Mouse (Mus musculus) brain, embryonic 14.5 days (tissue): ENCODE data around the gene Gbp8. TPM values are rescaled to one million over a fixed set of nuclear protein-coding genes. Genes with fewer than 3 reads are reported as not detected.
"Not testable (repeated sequence)": the region's sequence is repeated elsewhere in the genome, so short reads cannot be mapped to it uniquely, and the experiment has no call there.

ENCODE experiments used
- DNase-seq: peaks from one replicate; pipeline ENCODE4 v3.0.0-alpha.2; 2011; ENCODE audit warnings: low read depth
- CTCF ChIP-seq: fragments of 200-500 bp; IDR thresholded peaks from 2 replicates; pipeline ENCODE4 v1.5.1; 2012; ENCODE audit warnings: inconsistent platforms, mild to moderate bottlenecking, moderate library complexity, borderline replicate concordance; ENCODE audit not compliant: insufficient read depth, insufficient read length; ENCODE audit errors: extremely low read depth
- POLR2A ChIP-seq: fragments of 200-500 bp; IDR thresholded peaks from 2 replicates; pipeline ENCODE4 v1.6.1; 2012; ENCODE audit warnings: mild to moderate bottlenecking, inconsistent platforms, borderline replicate concordance; ENCODE audit not compliant: poor library complexity, insufficient read depth, insufficient read length, severe bottlenecking; ENCODE audit errors: extremely low read depth
- polyA plus RNA-seq: library from polyadenylated mRNA; depleted of rRNA; stranded (reverse); fragments of >200 nt; gene quantifications from 2 replicates; pipeline ENCODE4 v1.2.3, GENCODE M21; 2012; rRNA removed

Gbp8 gene
- 0.21 and 1.1 TPM in 2 replicates for polyA plus RNA-seq

- DNase-seq, result peak; percentile 0
Observed at GRCm38 (mm10) chr5:105139409-105140088, at the start of gene Gbp8, which contains the start of the genes Gbp9 and Gbp4. TSS of gene Gbp8 (minus strand) at chr5:105139540. TSS of gene Gbp9 (minus strand) at chr5:105139539. TSS of gene Gbp4 (minus strand) at chr5:105139586.

GRCm38 (mm10) chr5:105181446-105181845 is 42.1 kb upstream of the Gbp8 start:
- TF ChIP-seq CTCF (no peak), POLR2A (no peak)
- no peak for DNase-seq

DNA sequence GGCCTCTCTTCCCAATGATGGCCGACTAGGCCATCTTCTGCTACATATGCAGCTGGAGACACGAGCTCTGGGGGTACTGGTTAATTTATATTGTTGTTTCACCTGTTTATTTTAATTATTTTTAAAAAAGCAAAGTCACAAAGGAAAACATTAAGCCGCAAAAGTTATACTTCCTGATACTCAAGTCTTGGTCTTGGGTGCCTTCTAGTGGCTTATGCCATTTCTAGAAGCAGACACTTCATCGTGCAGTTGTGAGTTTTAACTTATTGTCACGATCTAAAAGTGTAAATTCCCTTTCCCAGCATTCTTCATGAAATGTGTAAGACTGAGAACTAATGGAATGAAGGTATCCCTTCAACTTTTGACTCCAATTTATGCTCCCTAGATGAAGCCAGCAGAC is 17.2 kb upstream of the Gbp8 start:
- no peak for TF ChIP-seq POLR2A
- no peak for TF ChIP-seq CTCF

GRCm38 (mm10) chr5:105154049-105154448 is 14.7 kb upstream of the Gbp8 start:
- no peak for DNase-seq
- TF ChIP-seq CTCF (no peak), POLR2A (no peak)

More for the DNA sequence above, 17.2 kb upstream of the Gbp8 start:
- DNase-seq, result no peak

DNA sequence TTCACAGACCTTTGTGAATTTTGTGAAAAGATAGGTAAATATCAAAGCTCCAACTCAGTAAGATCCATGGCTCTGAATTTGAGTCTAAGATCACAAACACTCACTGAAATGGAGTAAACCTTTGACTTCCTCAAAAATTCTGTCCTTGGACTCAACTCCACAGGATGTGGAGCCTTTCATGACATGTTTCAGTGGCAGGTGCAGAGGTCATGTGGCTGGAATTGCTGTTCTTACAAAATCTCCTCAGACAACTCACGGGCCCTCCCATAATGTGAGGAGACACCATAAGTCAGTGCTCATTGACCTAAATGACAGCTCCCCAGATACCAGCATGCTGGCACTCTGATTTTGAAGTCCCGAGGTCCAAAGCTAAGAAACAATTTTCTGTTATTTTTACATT is 8.7 kb upstream of the Gbp8 start:
- DNase-seq, result not testable (repeated sequence)

DNA sequence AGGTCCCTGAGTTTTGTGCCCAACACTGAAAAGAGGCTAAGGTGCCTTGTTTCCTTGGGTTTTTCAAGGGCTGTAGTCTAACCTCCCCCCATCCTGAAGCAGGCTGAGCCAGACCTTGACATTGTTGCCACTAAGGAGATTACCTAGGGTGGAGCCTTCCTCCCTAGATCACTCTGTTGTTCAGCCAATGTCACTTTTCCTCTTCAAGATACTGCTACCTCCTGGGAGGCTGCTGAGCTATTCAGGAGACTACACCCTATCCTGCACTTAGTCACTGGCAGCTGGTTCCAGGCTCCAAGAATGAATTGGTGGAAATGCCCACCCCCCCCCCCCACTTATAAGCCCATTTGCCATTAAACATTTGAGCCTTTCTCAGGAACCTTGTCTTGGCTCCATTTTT is 7.1 kb upstream of the Gbp8 start:
- TF ChIP-seq CTCF (no peak), POLR2A (no peak)
- DNase-seq, result no peak

DNA sequence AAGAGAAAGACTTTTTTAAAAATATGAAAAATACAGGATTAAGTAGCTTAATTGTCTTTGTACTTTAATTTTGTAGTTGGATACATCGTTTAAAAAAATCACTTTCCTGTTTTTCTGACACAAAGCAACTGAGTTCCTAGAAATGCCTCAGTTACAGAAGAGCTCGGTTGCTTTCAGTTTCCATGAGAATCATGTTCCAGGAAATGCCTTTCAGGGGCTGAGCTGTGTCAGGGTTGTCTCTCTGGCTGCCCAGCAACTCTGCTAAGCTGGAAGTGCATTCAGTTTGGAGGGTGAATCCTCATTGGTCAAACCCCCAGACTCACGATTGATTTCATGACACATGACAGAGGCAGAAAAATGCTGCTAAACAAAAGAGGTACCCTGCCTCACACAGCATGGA is 6.4 kb upstream of the Gbp8 start:
- DNase-seq, result not testable (repeated sequence)

GRCm38 (mm10) chr5:105140089-105140810 is 910 bp upstream of the Gbp8 start:
- DNase-seq, result not testable (repeated sequence)

GRCm38 (mm10) chr5:105138906-105139305 is 434 bp downstream of the Gbp8 start:
- DNase-seq, result no peak
- no peak for TF ChIP-seq POLR2A
- no peak for TF ChIP-seq CTCF

DNA sequence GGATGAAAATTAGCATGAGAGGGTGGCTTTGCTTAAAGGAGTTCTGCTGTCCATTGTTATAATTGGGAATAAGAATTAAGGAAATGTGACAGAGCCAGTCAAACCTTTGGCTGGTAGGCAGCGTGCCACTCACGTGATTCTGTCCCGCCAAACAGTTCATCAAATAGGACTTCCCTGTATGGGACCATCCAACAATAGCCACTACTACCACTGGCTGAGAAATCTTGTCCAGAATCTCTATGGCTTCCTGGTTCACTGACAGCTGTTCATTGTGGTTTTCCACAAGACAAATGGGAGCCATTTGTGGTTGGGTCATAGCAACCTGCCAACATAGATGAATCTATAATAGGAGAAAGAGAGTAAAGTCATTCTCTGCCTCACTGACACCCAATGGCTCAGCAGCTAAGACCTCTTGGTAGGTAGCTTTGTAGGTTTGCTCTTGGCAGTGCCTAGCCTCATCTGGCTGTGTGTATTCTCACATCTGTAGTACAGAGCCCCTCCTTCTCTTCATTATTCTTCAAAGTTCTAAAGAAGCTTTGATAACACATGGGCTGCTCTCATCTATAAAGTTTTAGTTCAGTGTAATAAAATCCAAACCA is 2.5 kb downstream of the Gbp8 start:
- DNase-seq, result peak; percentile 8

- not testable (repeated sequence) for DNase-seq
Observed at GRCm38 (mm10) chr5:105121731-105122130, 17.6 kb downstream of the Gbp8 start.

DNA sequence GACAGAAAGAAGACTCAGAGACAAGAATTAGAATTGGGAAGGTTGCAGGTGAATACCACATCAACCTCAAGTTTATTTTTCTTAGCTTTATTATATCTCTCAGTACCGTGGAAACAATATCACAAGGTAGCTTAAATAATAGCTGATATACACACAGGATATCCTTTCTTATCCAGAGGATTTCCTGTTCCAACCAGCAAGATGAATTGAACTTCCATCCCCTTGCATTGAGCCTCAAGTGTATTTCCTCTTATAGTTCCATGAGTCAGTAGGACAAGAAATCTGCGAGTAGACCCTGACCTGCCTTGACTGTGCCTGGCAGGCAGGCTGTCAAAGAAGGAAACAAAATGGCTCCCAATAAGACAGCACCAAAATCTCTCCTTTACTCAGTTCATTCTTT is 23.6 kb downstream of the Gbp8 start:
- DNase-seq, result no peak
- no peak for TF ChIP-seq POLR2A
- no peak for TF ChIP-seq CTCF

GRCm38 (mm10) chr5:105114696-105115095 is 24.6 kb downstream of the Gbp8 start:
- TF ChIP-seq CTCF (no peak), POLR2A (no peak)
- DNase-seq, result no peak

- TF ChIP-seq POLR2A (no peak), CTCF (no peak)
- DNase-seq, result no peak
Observed at GRCm38 (mm10) chr5:105113656-105114055, 25.7 kb downstream of the Gbp8 start.

DNA sequence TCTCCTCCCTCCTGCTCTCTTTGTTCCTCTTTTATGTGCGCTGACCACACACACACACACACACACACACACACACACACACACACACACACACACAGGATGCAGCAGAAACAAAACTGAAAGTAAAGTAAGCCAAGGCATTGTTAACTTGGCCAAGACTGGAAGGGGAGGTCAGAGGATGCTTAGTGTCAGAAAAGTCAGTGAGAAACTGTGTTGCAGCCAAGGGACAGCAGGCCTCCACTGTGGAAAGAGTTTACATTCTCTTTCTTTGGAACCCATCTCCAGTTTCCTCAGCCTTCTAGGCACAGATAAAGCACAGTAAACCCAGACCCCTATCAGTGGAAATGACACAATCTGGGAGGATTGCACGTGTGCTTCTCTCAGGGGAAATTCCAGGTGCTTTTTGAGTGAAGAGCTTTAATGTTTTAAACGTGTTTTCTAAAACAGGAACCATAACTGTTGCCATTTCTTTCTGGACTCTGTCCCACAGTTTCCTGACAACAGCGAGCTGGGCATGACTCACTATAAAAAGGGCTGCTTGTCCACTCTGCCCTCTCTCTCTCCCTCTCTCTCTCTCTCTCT is 29.0 kb downstream of the Gbp8 start:
- DNase-seq, result peak; percentile 3

GRCm38 (mm10) chr5:105109775-105110174 is 29.6 kb downstream of the Gbp8 start:
- peak; percentile 1 for DNase-seq

- DNase-seq, result not testable (repeated sequence)
Observed at GRCm38 (mm10) chr5:105105689-105106088, 33.7 kb downstream of the Gbp8 start.
